Mouse (Mus musculus) CH12.LX (cell line): ENCODE measurements around the gene Tmem59l. TPM values are rescaled to one million over a fixed set of nuclear protein-coding genes. Genes with fewer than 3 reads are reported as not detected.

Experiments
- DNase-seq: peaks from one replicate; pipeline ENCODE4 v3.0.0-alpha.2; 2013; ENCODE audit errors: extremely low read depth
- H3K27ac ChIP-seq: 2 replicates; pipeline ENCODE4 v1.5.1; 2012; ENCODE audit warnings: low read depth, mild to moderate bottlenecking, control low read depth, moderate library complexity; ENCODE audit not compliant: insufficient read depth
- H3K27me3 ChIP-seq: replicated peaks from 2 replicates; pipeline ENCODE3; 2012; ENCODE audit warnings: inconsistent platforms
- H3K36me3 ChIP-seq, 2 experiments: replicated peaks in 1 of 2; 2 replicates each; pipeline versions ENCODE3 to v1.6.1; 2012; ENCODE audit warnings: inconsistent platforms in 1 of 2, low read length in 1 of 2, mild to moderate bottlenecking in 1 of 2, mixed read lengths in 1 of 2, moderate library complexity in 1 of 2; ENCODE audit not compliant: control insufficient read depth in 1 of 2, insufficient read depth in 1 of 2
- H3K4me1 ChIP-seq, 2 experiments: 2 replicates each; pipeline ENCODE4 v1.6.1; 2012; ENCODE audit warnings: inconsistent platforms in 1 of 2, moderate library complexity in 1 of 2; ENCODE audit not compliant: insufficient read depth in 2 of 2, control insufficient read depth in 1 of 2
- H3K4me2 ChIP-seq: 2 replicates; pipeline ENCODE4 v1.6.1; 2012; ENCODE audit warnings: low read depth, mild to moderate bottlenecking, control low read depth; ENCODE audit not compliant: poor library complexity, insufficient read depth, severe bottlenecking
- H3K4me3 ChIP-seq, 3 experiments: fragments of 150-350 bp in 1 of 3; sonication (generic) in 1 of 3; replicated peaks in 1 of 3; 2 replicates each; pipeline versions ENCODE3 to v1.5.1; 2011 to 2012; ENCODE audit warnings: low read depth in 2 of 3, low read length in 2 of 3, mild to moderate bottlenecking in 2 of 3, moderate library complexity in 2 of 3, control low read depth in 1 of 3, improper control_type of control experiment in 1 of 3, inconsistent platforms in 1 of 3, mixed read lengths in 1 of 3; ENCODE audit not compliant: poor library complexity in 1 of 3
- H3K79me2 ChIP-seq: replicated peaks from 2 replicates; pipeline ENCODE4 v1.6.1; 2012; ENCODE audit warnings: mild to moderate bottlenecking, moderate library complexity; ENCODE audit not compliant: control insufficient read depth, poor library complexity, insufficient read depth, severe bottlenecking; ENCODE audit errors: extremely low read depth
- H3K9ac ChIP-seq: 2 replicates; pipeline ENCODE4 v1.6.1; 2012; ENCODE audit warnings: low read depth, mild to moderate bottlenecking, control low read depth, moderate library complexity; ENCODE audit not compliant: insufficient read depth
- H3K9me3 ChIP-seq: replicated peaks from 2 replicates; pipeline ENCODE3; 2012; ENCODE audit warnings: low read length, inconsistent platforms, mixed read lengths
- E2F4 ChIP-seq: IDR thresholded peaks from 2 replicates; pipeline ENCODE4 v1.6.1; 2011; ENCODE audit warnings: low read depth, low read length, improper control_type of control experiment; ENCODE audit not compliant: insufficient replicate concordance
- ELF1 ChIP-seq: IDR thresholded peaks from 2 replicates; pipeline ENCODE4 v1.6.1; 2014; ENCODE audit warnings: low read depth, mild to moderate bottlenecking, inconsistent platforms, low read length, improper control_type of control experiment
- GABPA ChIP-seq: IDR thresholded peaks from 2 replicates; pipeline ENCODE4 v1.6.1; 2012; ENCODE audit warnings: low read depth, low read length, improper control_type of control experiment, inconsistent platforms; ENCODE audit not compliant: insufficient replicate concordance
- HCFC1 ChIP-seq: IDR thresholded peaks from 2 replicates; pipeline ENCODE4 v1.6.1; 2012; ENCODE audit warnings: low read depth, mild to moderate bottlenecking, inconsistent platforms, low read length, improper control_type of control experiment
- IRF4 ChIP-seq: IDR thresholded peaks from 2 replicates; pipeline ENCODE4 v1.6.1; 2014; ENCODE audit warnings: low read depth, mild to moderate bottlenecking, inconsistent platforms, low read length, improper control_type of control experiment
- JUND ChIP-seq: conservative IDR thresholded peaks from 2 replicates; pipeline ENCODE4 v1.6.1; 2011; ENCODE audit warnings: low read depth, low read length, improper control_type of control experiment
- KAT2A ChIP-seq: IDR thresholded peaks from 2 replicates; pipeline ENCODE4 v1.6.1; 2012; ENCODE audit warnings: low read length, improper control_type of control experiment, inconsistent platforms; ENCODE audit not compliant: insufficient replicate concordance
- MAFK ChIP-seq: IDR thresholded peaks from 2 replicates; pipeline ENCODE4 v1.6.1; 2011; ENCODE audit warnings: low read length, improper control_type of control experiment; ENCODE audit not compliant: insufficient replicate concordance
- MEF2A ChIP-seq: IDR thresholded peaks from 2 replicates; pipeline ENCODE4 v1.6.1; 2014; ENCODE audit warnings: low read depth, mild to moderate bottlenecking, inconsistent platforms, low read length, improper control_type of control experiment, borderline replicate concordance
- MXI1 ChIP-seq: IDR thresholded peaks from 2 replicates; pipeline ENCODE4 v1.6.1; 2011; ENCODE audit warnings: mild to moderate bottlenecking, low read depth, low read length, improper control_type of control experiment
- NELFE ChIP-seq: IDR thresholded peaks from 2 replicates; pipeline ENCODE4 v1.6.1; 2011; ENCODE audit warnings: low read depth, low read length, improper control_type of control experiment
- NRF1 ChIP-seq: IDR thresholded peaks from 2 replicates; pipeline ENCODE4 v1.6.1; 2014; ENCODE audit warnings: low read depth, mild to moderate bottlenecking, inconsistent platforms, low read length, improper control_type of control experiment, moderate library complexity
- POLR2A ChIP-seq: IDR thresholded peaks from 2 replicates; pipeline ENCODE4 v1.6.1; 2011; ENCODE audit warnings: low read depth, mild to moderate bottlenecking, improper control_type of control experiment, low read length
- POLR2AphosphoS2 ChIP-seq: IDR thresholded peaks from 2 replicates; pipeline ENCODE4 v1.6.1; 2011; ENCODE audit warnings: low read depth, low read length, improper control_type of control experiment
- RAD21 ChIP-seq: IDR thresholded peaks from 2 replicates; pipeline ENCODE4 v1.6.1; 2011; ENCODE audit warnings: low read depth, mild to moderate bottlenecking, low read length, improper control_type of control experiment, moderate library complexity
- RCOR1 ChIP-seq: conservative IDR thresholded peaks from 2 replicates; pipeline ENCODE4 v1.6.1; 2012; ENCODE audit warnings: low read depth, mild to moderate bottlenecking, inconsistent platforms, low read length, improper control_type of control experiment
- SIN3A ChIP-seq: IDR thresholded peaks from 2 replicates; pipeline ENCODE4 v1.6.1; 2012; ENCODE audit warnings: low read length, improper control_type of control experiment, inconsistent platforms
- TBP ChIP-seq: conservative IDR thresholded peaks from 2 replicates; pipeline ENCODE4 v1.6.1; 2011; ENCODE audit warnings: low read depth, low read length, improper control_type of control experiment
- TCF12 ChIP-seq: IDR thresholded peaks from 2 replicates; pipeline ENCODE4 v1.6.1; 2014; ENCODE audit warnings: low read depth, mild to moderate bottlenecking, inconsistent platforms, low read length, improper control_type of control experiment
- UBTF ChIP-seq: IDR thresholded peaks from 2 replicates; pipeline ENCODE4 v1.6.1; 2012; ENCODE audit warnings: low read depth, mild to moderate bottlenecking, inconsistent platforms, low read length, improper control_type of control experiment, moderate library complexity
- USF2 ChIP-seq: conservative IDR thresholded peaks from 2 replicates; pipeline ENCODE4 v1.6.1; 2011; ENCODE audit warnings: low read depth, low read length, improper control_type of control experiment
- ZC3H11A ChIP-seq: IDR thresholded peaks from 2 replicates; pipeline ENCODE4 v1.6.1; 2012; ENCODE audit warnings: low read depth, mild to moderate bottlenecking, inconsistent platforms, low read length, improper control_type of control experiment
- ZKSCAN1 ChIP-seq: IDR thresholded peaks from 2 replicates; pipeline ENCODE4 v1.6.1; 2012; ENCODE audit warnings: low read depth, inconsistent platforms, low read length, improper control_type of control experiment, borderline replicate concordance
- ZMIZ1 ChIP-seq: IDR thresholded peaks from 2 replicates; pipeline ENCODE4 v1.6.1; 2012; ENCODE audit warnings: low read depth, mild to moderate bottlenecking, inconsistent platforms, low read length, improper control_type of control experiment
- ZNF384 ChIP-seq: IDR thresholded peaks from 2 replicates; pipeline ENCODE4 v1.6.1; 2012; ENCODE audit warnings: low read depth, low read length, improper control_type of control experiment, inconsistent platforms
- dilution Hi-C: fragments of 300-500 bp; cut with MboI; formaldehyde crosslinking; loops from 2 replicates; pipeline ENCODE4 v1.14.3; 2020; ENCODE audit warnings: low sequenced_read_pairs; ENCODE audit not compliant: extremely low pct_unique_long_range_greater_than_20kb, extremely low pct_ligation_motif_present
- in situ Hi-C: fragments of 300-500 bp; cut with MboI; formaldehyde crosslinking; loops from 3 replicates; pipeline ENCODE4 v1.14.3; 2019; ENCODE audit warnings: low sequenced_read_pairs, low pct_ligation_motif_present, low pct_unique_long_range_greater_than_20kb, mixed read lengths
- polyA plus RNA-seq: library from polyadenylated mRNA; unstranded; fragments of >175 nt; gene quantifications from 2 replicates; pipeline ENCODE4 v1.2.1, GENCODE M21; 2012; ENCODE audit warnings: low read depth; ENCODE audit not compliant: insufficient read length
- total RNA-seq, 2 experiments: library from RNA; depleted of rRNA; stranded (reverse); fragments of 300-350 nt in 1 of 2; fragments of >200 nt in 1 of 2; gene quantifications; 2 replicates each; pipeline ENCODE4 v1.2.3; 2012 to 2014

The Tmem59l gene
- total and polyA plus RNA-seq, 3 experiments: not detected

- TF ChIP-seq ZMIZ1 (peak; percentile 98), TBP (peak; percentile 90), POLR2A (peak; percentile 95), MEF2A (0 out of 2 replicates have a peak, but pooled peaks have one; percentile 51), IRF4 (peak; percentile 20; the same call in 1 of the 2 replicates), KAT2A (peak; percentile 92), NELFE (peak; percentile 99), MXI1 (peak; percentile 87), NRF1 (peak; percentile 95), SIN3A (peak; percentile 90), USF2 (no peak)
Observed at GRCm38 (mm10) chr8:70510228-70510915, 23.2 kb upstream of the Tmem59l start, which contains the start of gene Uba52 (continued).

GRCm38 (mm10) chr8:70509281-70509952 is 22.3 kb upstream of the Tmem59l start:
- Histone ChIP-seq H3K4me1 (peaks cover 29 to 60% of the 10 kb centered on the region in 2 experiments), H3K79me2 (peaks cover 46% of the 10 kb centered on the region), H3K27me3 (no peaks in the 10 kb centered on the region), H3K36me3 (peaks cover 37 to 54% of the 10 kb centered on the region in 2 experiments), H3K4me3 (peak overlapping the region; percentile 83 to 98 (median 87)), H3K9me3 (no peaks in the 10 kb centered on the region), H3K4me2 (peak overlapping the region; percentile 92), H3K27ac (peak overlapping the region; percentile 34), H3K9ac (peak overlapping the region; percentile 79)
- DNase-seq: no peak
- dilution Hi-C loops: no loop called here
- in situ Hi-C loops: loop anchor here (10.0 kb wide), 1 partner anchor 95 kb away; no protein-coding TSS in a partner anchor
- TF ChIP-seq UBTF: no peak
- no peak for TF ChIP-seq TCF12
- no peak for TF ChIP-seq E2F4
- TF ChIP-seq IRF4: no peak
- no peak; the same call in 1 of the 2 replicates for TF ChIP-seq POLR2AphosphoS2
- TF ChIP-seq ELF1: no peak
- no peak for TF ChIP-seq HCFC1
- no peak for TF ChIP-seq MAFK
- TF ChIP-seq KAT2A: no peak
- TF ChIP-seq RAD21: no peak
- no peak for TF ChIP-seq JUND
- no peak for TF ChIP-seq ZC3H11A
- TF ChIP-seq GABPA: no peak
- TF ChIP-seq RCOR1: no peak
- no peak for TF ChIP-seq SIN3A
- no peak for TF ChIP-seq ZKSCAN1
- TF ChIP-seq ZNF384: no peak
